Mouse (Mus musculus): ENCODE results near the gene Ttc23l. TPM values are rescaled to one million over a fixed set of nuclear protein-coding genes. Genes with fewer than 3 reads are reported as not detected.
"Not testable (repeated sequence)": the region's sequence is repeated elsewhere in the genome, so short reads cannot be mapped to it uniquely, and the experiment has no call there.

Gene Ttc23l
- total and polyA plus RNA-seq, 3 experiments, result not detected

DNA sequence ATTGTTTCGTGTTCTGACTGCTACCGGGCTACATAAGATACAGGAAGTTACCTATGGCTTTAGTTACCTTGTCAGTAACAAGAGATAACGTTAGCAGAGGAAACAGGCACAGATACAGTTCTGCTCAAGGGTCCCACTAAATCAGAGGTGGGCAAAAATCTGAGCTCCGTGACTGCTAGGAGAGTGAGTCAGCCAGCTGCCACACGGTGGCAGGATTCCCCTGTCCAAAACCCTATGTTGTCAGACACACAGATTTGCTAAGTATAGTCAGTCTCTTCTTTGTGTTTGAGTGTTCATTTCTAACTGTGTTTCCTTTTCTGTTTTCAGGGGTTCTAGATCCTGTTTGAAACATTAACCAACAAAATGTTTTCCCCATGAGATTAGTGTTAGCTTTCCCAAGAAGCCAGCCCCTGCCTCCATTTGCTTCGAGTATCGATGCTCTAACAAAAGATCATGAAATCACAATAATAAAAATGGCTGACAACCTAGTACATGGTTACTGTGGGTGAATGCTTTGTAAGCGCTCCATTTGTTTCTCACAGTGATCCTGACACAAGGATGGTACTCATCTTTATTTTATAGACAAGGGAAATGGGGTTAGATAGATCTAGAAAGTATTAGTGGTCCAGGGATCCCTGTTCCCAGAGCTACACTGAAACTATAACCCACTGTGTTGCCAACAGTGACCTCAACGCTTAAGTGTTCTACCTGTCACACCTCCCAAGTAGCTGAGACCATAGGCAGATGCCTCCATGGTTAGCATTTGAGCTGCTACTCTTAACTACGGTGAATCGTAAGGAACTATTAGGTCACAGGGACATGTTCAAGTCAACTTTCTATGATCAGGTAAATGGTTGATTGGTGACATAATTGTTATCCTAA, 57.4 kb downstream of the Ttc23l start:
- Histone ChIP-seq H3K4me3 (ENCODE audit: low read depth, low read length) (no peak overlapping the region), H3K4me1 (ENCODE audit: insufficient read depth, low read depth, low read length) (peaks cover 8% of the 10 kb centered on the region), H3K9me3 (replicated peaks) (no peaks in the 10 kb centered on the region), H3K36me3 (replicated peaks) (peaks cover 8% of the 10 kb centered on the region), H3K27me3 (ENCODE audit: insufficient read depth, low read length) (peaks cover 3% of the 10 kb centered on the region)
- ATAC-seq (ENCODE audit: extremely low read depth, insufficient number of reproducible peaks, low FRiP score, poor library complexity, severe bottlenecking) (no peak), DNase-seq (ENCODE audit: low spot score) (no peak)
- TF ChIP-seq GATA2 (IDR thresholded peaks at IDR 0.05; ENCODE audit: borderline replicate concordance, low read depth, low read length) (no peak), TAL1 (conservative IDR thresholded peaks at IDR 0.05; ENCODE audit: low read depth, low read length) (no peak), CTCF (IDR thresholded peaks at IDR 0.05; ENCODE audit: low read depth, low read length) (no peak), POLR2AphosphoS5 (IDR thresholded peaks at IDR 0.05; ENCODE audit: insufficient replicate concordance, low read depth, low read length) (no peak), GATA1 (IDR thresholded peaks at IDR 0.05; ENCODE audit: borderline replicate concordance, low read length) (no peak)

DNA sequence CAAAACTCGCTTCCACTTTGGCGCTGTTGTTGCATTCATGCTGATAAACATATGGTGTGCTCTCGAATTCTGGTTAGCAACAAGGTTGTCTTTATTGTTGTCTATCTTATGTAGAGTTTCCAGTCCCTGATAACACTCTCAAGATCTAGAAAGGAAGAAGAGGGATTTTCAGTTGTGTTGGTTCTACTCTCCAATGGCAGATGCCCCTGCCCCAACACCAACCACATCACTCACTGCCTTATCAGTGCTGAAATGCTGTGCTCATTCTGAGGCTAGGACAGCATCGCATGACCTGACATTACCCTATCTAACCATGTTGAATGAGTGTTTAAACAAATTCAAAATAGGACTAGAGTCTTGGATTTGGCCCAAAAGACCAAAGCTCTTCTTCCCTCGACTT, 58.4 kb downstream of the Ttc23l start:
- TF ChIP-seq TAL1 (conservative IDR thresholded peaks at IDR 0.05; ENCODE audit: low read depth, low read length) (no peak), GATA2 (IDR thresholded peaks at IDR 0.05; ENCODE audit: borderline replicate concordance, low read depth, low read length) (no peak), CTCF (IDR thresholded peaks at IDR 0.05; ENCODE audit: low read depth, low read length) (no peak), POLR2AphosphoS5 (IDR thresholded peaks at IDR 0.05; ENCODE audit: insufficient replicate concordance, low read depth, low read length) (no peak), GATA1 (IDR thresholded peaks at IDR 0.05; ENCODE audit: borderline replicate concordance, low read length) (no peak)
- Histone ChIP-seq H3K9me3 (replicated peaks) (no peaks in the 10 kb centered on the region), H3K4me1 (ENCODE audit: insufficient read depth, low read depth, low read length) (peaks cover 8% of the 10 kb centered on the region), H3K36me3 (replicated peaks) (peaks cover 13% of the 10 kb centered on the region), H3K4me3 (ENCODE audit: low read depth, low read length) (no peak overlapping the region), H3K27me3 (ENCODE audit: insufficient read depth, low read length) (no peaks in the 10 kb centered on the region)
- no peak for DNase-seq (ENCODE audit: low spot score)
- no peak for ATAC-seq (ENCODE audit: extremely low read depth, insufficient number of reproducible peaks, low FRiP score, poor library complexity, severe bottlenecking)

DNA sequence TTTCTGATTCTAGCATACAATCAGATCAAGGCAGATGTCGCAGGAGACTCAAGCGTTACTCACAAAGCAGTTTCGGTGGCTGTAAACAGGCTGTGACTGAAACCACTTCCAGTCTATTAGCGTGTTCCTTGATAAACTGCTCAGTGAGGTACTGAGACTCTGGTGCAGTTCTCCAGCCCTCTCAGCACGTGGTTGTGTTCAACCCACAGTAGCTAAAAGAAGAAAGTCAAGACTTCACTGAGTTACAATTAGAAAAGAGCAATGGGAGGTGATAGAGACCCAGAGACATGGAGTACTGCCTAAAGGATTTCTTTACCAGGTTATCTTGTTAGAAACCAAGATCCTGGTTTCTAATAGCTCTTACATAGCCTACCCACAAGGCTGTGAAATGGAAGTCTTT, 58.9 kb downstream of the Ttc23l start:
- peaks cover 16% of the 10 kb centered on the region for H3K36me3 ChIP-seq (replicated peaks)
- no peak overlapping the region for H3K4me3 ChIP-seq (ENCODE audit: low read depth, low read length)
- H3K27me3 ChIP-seq (ENCODE audit: insufficient read depth, low read length), result no peaks in the 10 kb centered on the region
- H3K4me1 ChIP-seq (ENCODE audit: insufficient read depth, low read depth, low read length), result peaks cover 8% of the 10 kb centered on the region
- no peaks in the 10 kb centered on the region for H3K9me3 ChIP-seq (replicated peaks)
- DNase-seq (ENCODE audit: low spot score) (no peak), ATAC-seq (ENCODE audit: extremely low read depth, insufficient number of reproducible peaks, low FRiP score, poor library complexity, severe bottlenecking) (no peak)
- TF ChIP-seq TAL1 (conservative IDR thresholded peaks at IDR 0.05; ENCODE audit: low read depth, low read length) (no peak), CTCF (IDR thresholded peaks at IDR 0.05; ENCODE audit: low read depth, low read length) (no peak), GATA1 (IDR thresholded peaks at IDR 0.05; ENCODE audit: borderline replicate concordance, low read length) (no peak), POLR2AphosphoS5 (IDR thresholded peaks at IDR 0.05; ENCODE audit: insufficient replicate concordance, low read depth, low read length) (no peak), GATA2 (IDR thresholded peaks at IDR 0.05; ENCODE audit: borderline replicate concordance, low read depth, low read length) (no peak)

DNA sequence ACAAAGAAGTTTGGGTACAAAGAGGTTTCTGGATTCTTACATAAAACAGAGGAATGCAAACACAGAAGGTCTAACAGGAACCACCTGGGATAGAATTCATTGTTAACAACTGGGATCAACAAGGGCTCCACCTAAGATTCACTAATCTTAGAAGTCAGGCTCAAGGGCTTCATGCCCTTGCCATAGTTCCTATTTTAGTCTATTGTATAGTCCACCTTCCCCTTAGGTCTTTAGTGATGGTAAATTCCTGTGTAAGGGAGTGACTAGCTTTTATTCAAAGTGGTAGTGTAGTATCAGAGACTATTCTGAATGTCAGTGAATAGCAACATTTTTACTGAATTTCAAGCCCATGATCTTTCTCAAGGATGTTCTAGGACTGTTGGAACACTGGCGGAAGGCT, 61.8 kb downstream of the Ttc23l start:
- H3K4me3 ChIP-seq (ENCODE audit: low read depth, low read length); H3K27me3 ChIP-seq (ENCODE audit: insufficient read depth, low read length); DNase-seq (ENCODE audit: low spot score); ATAC-seq (ENCODE audit: extremely low read depth, insufficient number of reproducible peaks, low FRiP score, poor library complexity, severe bottlenecking); H3K4me1 ChIP-seq (ENCODE audit: insufficient read depth, low read depth, low read length); H3K9me3 ChIP-seq (replicated peaks): not testable (repeated sequence)
- H3K36me3 ChIP-seq (replicated peaks), result peaks cover 42% of the 10 kb centered on the region

GRCm38 (mm10) chr15:10495944-10496343, 62.5 kb downstream of the Ttc23l start:
- H3K27me3 ChIP-seq (ENCODE audit: insufficient read depth, low read length), result no peaks in the 10 kb centered on the region
- H3K4me3 ChIP-seq (ENCODE audit: low read depth, low read length), result no peak overlapping the region
- peaks cover 47% of the 10 kb centered on the region for H3K36me3 ChIP-seq (replicated peaks)
- DNase-seq (ENCODE audit: low spot score), result no peak
- peaks cover 8% of the 10 kb centered on the region for H3K4me1 ChIP-seq (ENCODE audit: insufficient read depth, low read depth, low read length)
- no peak for TF ChIP-seq GATA1 (IDR thresholded peaks at IDR 0.05; ENCODE audit: borderline replicate concordance, low read length)
- no peak for TF ChIP-seq CTCF (IDR thresholded peaks at IDR 0.05; ENCODE audit: low read depth, low read length)
- no peak for TF ChIP-seq GATA2 (IDR thresholded peaks at IDR 0.05; ENCODE audit: borderline replicate concordance, low read depth, low read length)
- no peak for TF ChIP-seq TAL1 (conservative IDR thresholded peaks at IDR 0.05; ENCODE audit: low read depth, low read length)
- no peaks in the 10 kb centered on the region for H3K9me3 ChIP-seq (replicated peaks)
- ATAC-seq (ENCODE audit: extremely low read depth, insufficient number of reproducible peaks, low FRiP score, poor library complexity, severe bottlenecking), result no peak

- Histone ChIP-seq H3K27me3 (ENCODE audit: insufficient read depth, low read length) (no peaks in the 10 kb centered on the region), H3K36me3 (replicated peaks) (peaks cover 65% of the 10 kb centered on the region)
- ATAC-seq (ENCODE audit: extremely low read depth, insufficient number of reproducible peaks, low FRiP score, poor library complexity, severe bottlenecking), result no peak
Observed at GRCm38 (mm10) chr15:10490101-10490500, 68.4 kb downstream of the Ttc23l start.

More at GRCm38 (mm10) chr15:10490101-10490500, 68.4 kb downstream of the Ttc23l start:
- TF ChIP-seq GATA2 (IDR thresholded peaks at IDR 0.05; ENCODE audit: borderline replicate concordance, low read depth, low read length) (no peak), CTCF (IDR thresholded peaks at IDR 0.05; ENCODE audit: low read depth, low read length) (no peak), POLR2AphosphoS5 (IDR thresholded peaks at IDR 0.05; ENCODE audit: insufficient replicate concordance, low read depth, low read length) (no peak), GATA1 (IDR thresholded peaks at IDR 0.05; ENCODE audit: borderline replicate concordance, low read length) (no peak), TAL1 (conservative IDR thresholded peaks at IDR 0.05; ENCODE audit: low read depth, low read length) (no peak)
- H3K4me3 ChIP-seq (ENCODE audit: low read depth, low read length), result no peak overlapping the region
- no peak for DNase-seq (ENCODE audit: low spot score)
- H3K9me3 ChIP-seq (replicated peaks), result no peaks in the 10 kb centered on the region
- peaks cover 22% of the 10 kb centered on the region for H3K4me1 ChIP-seq (ENCODE audit: insufficient read depth, low read depth, low read length)

Data from G1E (cell line).